Mouse (Mus musculus) midbrain, embryonic 16.5 days (tissue): Measurements from ENCODE around the gene Tstd1. TPM values are rescaled to one million over a fixed set of nuclear protein-coding genes. Genes with fewer than 3 reads are reported as not detected.

Experiments used
- ATAC-seq: fragments of 200-750 bp; cut with Nextera tagmentation; 2 replicates; pipeline ENCODE4 v1.8.0; 2017; ENCODE audit warnings: moderate TSS enrichment
- H3K27ac ChIP-seq: fragments of 300-500 bp; sonication (generic); 2 replicates; pipeline ENCODE4 v1.5.1; 2014; ENCODE audit warnings: mild to moderate bottlenecking, low read length, mixed read lengths
- H3K27me3 ChIP-seq: fragments of 300-500 bp; sonication (generic); 2 replicates; pipeline ENCODE4 v1.6.1; 2014; ENCODE audit warnings: low read depth, low read length, mixed read lengths; ENCODE audit not compliant: control insufficient read depth, insufficient read depth
- H3K36me3 ChIP-seq: fragments of 300-500 bp; sonication (generic); 2 replicates; pipeline ENCODE4 v1.6.1; 2014; ENCODE audit warnings: mild to moderate bottlenecking, low read length, moderate library complexity, mixed read lengths; ENCODE audit not compliant: control insufficient read depth, insufficient read depth
- H3K4me1 ChIP-seq: fragments of 300-500 bp; sonication (generic); 2 replicates; pipeline ENCODE4 v1.6.1; 2014; ENCODE audit warnings: mild to moderate bottlenecking, low read length, mixed read lengths; ENCODE audit not compliant: control insufficient read depth, insufficient read depth
- H3K4me2 ChIP-seq: fragments of 300-500 bp; sonication (generic); 2 replicates; pipeline ENCODE4 v1.6.1; 2014; ENCODE audit warnings: mild to moderate bottlenecking, low read length, mixed read lengths
- H3K4me3 ChIP-seq: fragments of 300-500 bp; sonication (generic); 2 replicates; pipeline ENCODE4 v1.5.1; 2014; ENCODE audit warnings: low read depth, mild to moderate bottlenecking, low read length, moderate library complexity, mixed read lengths
- H3K9ac ChIP-seq: fragments of 300-500 bp; sonication (generic); 2 replicates; pipeline ENCODE4 v1.6.1; 2014; ENCODE audit warnings: low read depth, low read length, mixed read lengths
- H3K9me3 ChIP-seq: fragments of 300-500 bp; sonication (generic); replicated peaks from 2 replicates; pipeline ENCODE4 v1.6.1; 2014; ENCODE audit warnings: mild to moderate bottlenecking, low read length, mixed read lengths; ENCODE audit not compliant: control insufficient read depth, poor library complexity, severe bottlenecking
- WGBS: fragments of 180-500 bp; shearing (Covaris S2); extraction: QIAGEN DNeasy Blood & Tissue Kit; methylation state at CpG from one replicate; pipeline ENCODE4 v1.1.7; 2014; 5-methylcytosine and 5-hydroxymethylcytosine counted together
- polyA plus RNA-seq: library from polyadenylated mRNA; unstranded; fragments of >200 nt; fragmentation: Nextera tagmentation; extraction: Ambion mirVana; gene quantifications from 2 replicates; pipeline ENCODE4 v1.2.1, GENCODE M21; 2015

The Tstd1 gene
- polyA plus RNA-seq, 1 experiment from 2014 or later, result 6.2 TPM

- no peaks in the 10 kb centered on the region for H3K36me3 ChIP-seq
- WGBS, result 88% methylated on average over 5 of the region's 5 CpGs
- H3K9me3 ChIP-seq, result no peaks in the 10 kb centered on the region
- H3K4me3 ChIP-seq, result no peak overlapping the region
- peaks cover 9% of the 10 kb centered on the region for H3K27me3 ChIP-seq
- ATAC-seq, result no peak
- H3K4me1 ChIP-seq, result 0 out of 2 replicates have a peak, but pooled peaks cover under 1% of the 10 kb centered on the region
- H3K4me2 ChIP-seq, result no peak overlapping the region
- no peak overlapping the region for H3K9ac ChIP-seq
- H3K27ac ChIP-seq, result no peak overlapping the region
Observed at GRCm38 (mm10) chr1:171432158-171432557, 13.5 kb downstream of the Tstd1 start.

- Histone ChIP-seq H3K9me3 (no peaks in the 10 kb centered on the region), H3K27ac (no peak overlapping the region), H3K27me3 (peaks cover 31% of the 10 kb centered on the region), H3K4me2 (no peak overlapping the region), H3K36me3 (no peaks in the 10 kb centered on the region), H3K4me3 (no peak overlapping the region), H3K9ac (no peak overlapping the region), H3K4me1 (0 out of 2 replicates have a peak, but pooled peaks cover 3% of the 10 kb centered on the region)
- WGBS, result 74% methylated on average over 7 of the region's 7 CpGs
- no peak for ATAC-seq
Observed at GRCm38 (mm10) chr1:171435288-171435814, 16.7 kb downstream of the Tstd1 start.

- H3K4me3 ChIP-seq, result no peak overlapping the region
- no peak overlapping the region for H3K4me2 ChIP-seq
- H3K36me3 ChIP-seq, result no peaks in the 10 kb centered on the region
- H3K9ac ChIP-seq, result no peak overlapping the region
- ATAC-seq, result no peak
- 70% methylated on average over 1 of the region's 1 CpGs for WGBS
- no peak overlapping the region for H3K27ac ChIP-seq
- peaks cover 31% of the 10 kb centered on the region for H3K27me3 ChIP-seq
- 0 out of 2 replicates have a peak, but pooled peaks cover 3% of the 10 kb centered on the region for H3K4me1 ChIP-seq
- H3K9me3 ChIP-seq, result no peaks in the 10 kb centered on the region
Observed at GRCm38 (mm10) chr1:171435974-171436373, 17.3 kb downstream of the Tstd1 start.

GRCm38 (mm10) chr1:171437264-171438013 is 18.8 kb downstream of the Tstd1 start, which contains the start of gene F11r:
F11r (plus strand) TSS chr1:171437535.
- Histone ChIP-seq H3K4me1 (0 out of 2 replicates have a peak, but pooled peaks cover 3% of the 10 kb centered on the region), H3K36me3 (no peaks in the 10 kb centered on the region), H3K4me3 (peak within 1 kb of the TSS; percentile 34), H3K27ac (no peak within 1 kb of the TSS), H3K9me3 (no peaks in the 10 kb centered on the region), H3K4me2 (peak within 1 kb of the TSS; percentile 54), H3K9ac (no peak within 1 kb of the TSS), H3K27me3 (peaks cover 31% of the 10 kb centered on the region)
- under 1% methylated on average over 45 of the region's 46 CpGs for whole genome bisulfite sequencing
- ATAC-seq, result peak; percentile 80

DNA sequence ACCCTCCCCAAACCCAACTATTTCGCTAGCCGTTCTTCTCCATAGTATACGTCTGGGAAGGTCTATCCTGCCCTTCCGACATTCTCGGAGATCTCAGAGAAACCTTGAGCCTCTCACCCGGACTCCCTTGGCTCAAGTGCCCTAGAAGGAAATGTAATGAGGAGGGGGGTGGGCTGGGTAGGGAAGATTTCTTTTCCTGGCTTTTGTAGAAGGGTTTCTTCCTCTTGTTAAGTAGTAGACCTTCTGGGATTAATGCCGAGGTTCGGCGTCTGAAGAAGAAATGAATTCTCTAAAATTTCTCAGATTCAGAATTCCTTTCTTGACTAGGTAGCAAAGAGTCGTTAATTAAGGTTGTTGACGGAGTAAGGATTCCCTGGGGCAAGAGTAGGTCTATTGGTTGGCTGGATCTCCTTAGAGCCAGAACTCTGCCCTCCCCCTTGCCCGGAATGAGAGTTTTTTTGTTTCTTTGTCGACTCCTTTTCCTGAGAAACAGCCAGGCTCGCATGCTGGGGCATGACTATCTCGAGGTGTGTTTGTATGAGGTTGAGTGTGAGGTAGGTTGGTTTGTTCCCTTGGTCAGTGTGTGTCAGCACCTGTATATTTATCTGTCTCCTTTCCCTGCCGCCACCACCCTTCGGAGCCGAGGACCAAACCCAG is 19.5 kb downstream of the Tstd1 start:
- 0 out of 2 replicates have a peak, but pooled peaks have one; percentile 42 for ATAC-seq
- peaks cover 31% of the 10 kb centered on the region for H3K27me3 ChIP-seq
- no peaks in the 10 kb centered on the region for H3K9me3 ChIP-seq
- H3K36me3 ChIP-seq, result no peaks in the 10 kb centered on the region
- H3K4me2 ChIP-seq, result peak overlapping the region; percentile 54
- peak overlapping the region; percentile 34 for H3K4me3 ChIP-seq
- no peak overlapping the region for H3K9ac ChIP-seq
- WGBS, result 8% methylated on average over 18 of the region's 18 CpGs
- H3K4me1 ChIP-seq, result 0 out of 2 replicates have a peak, but pooled peaks cover 3% of the 10 kb centered on the region
- no peak overlapping the region for H3K27ac ChIP-seq

DNA sequence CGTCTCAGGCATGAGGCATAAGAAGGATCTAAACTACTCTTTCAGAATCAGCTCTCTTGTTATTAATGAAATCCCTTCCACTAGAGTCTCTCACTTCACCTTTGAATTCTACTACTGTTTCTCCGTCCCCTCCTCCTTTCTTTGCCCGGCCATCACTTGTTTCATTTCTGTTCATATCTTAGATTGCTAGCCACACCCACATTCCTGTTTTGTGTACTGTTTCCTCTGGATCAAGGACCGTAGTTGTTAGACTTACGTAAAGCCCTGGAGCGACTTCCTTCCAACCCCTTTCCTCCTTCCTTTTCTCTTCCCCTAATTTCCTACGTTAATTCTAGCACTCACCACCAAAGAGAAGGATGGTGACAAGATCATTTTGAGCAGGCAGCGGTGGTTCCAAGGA is 20.4 kb downstream of the Tstd1 start:
- Histone ChIP-seq H3K4me1 (0 out of 2 replicates have a peak, but pooled peaks cover 3% of the 10 kb centered on the region), H3K9ac (no peak overlapping the region), H3K9me3 (no peaks in the 10 kb centered on the region), H3K4me3 (no peak overlapping the region), H3K27me3 (peaks cover 31% of the 10 kb centered on the region), H3K36me3 (no peaks in the 10 kb centered on the region), H3K4me2 (no peak overlapping the region; the same call in 1 of the 2 replicates), H3K27ac (no peak overlapping the region)
- no peak for ATAC-seq
- 63% methylated on average over 8 of the region's 8 CpGs for WGBS

GRCm38 (mm10) chr1:171440025-171440725 is 21.5 kb downstream of the Tstd1 start:
- H3K27ac ChIP-seq, result 0 out of 2 replicates have a peak overlapping the region, but pooled peaks have one; percentile 13
- 60% methylated on average over 9 of the region's 9 CpGs for WGBS
- ATAC-seq, result no peak
- H3K4me3 ChIP-seq, result no peak overlapping the region
- no peaks in the 10 kb centered on the region for H3K36me3 ChIP-seq
- no peak overlapping the region for H3K4me2 ChIP-seq
- 0 out of 2 replicates have a peak, but pooled peaks cover 3% of the 10 kb centered on the region for H3K4me1 ChIP-seq
- H3K9me3 ChIP-seq, result no peaks in the 10 kb centered on the region
- H3K9ac ChIP-seq, result no peak overlapping the region
- H3K27me3 ChIP-seq, result peaks cover 31% of the 10 kb centered on the region

- Histone ChIP-seq H3K4me2 (no peak overlapping the region), H3K4me1 (0 out of 2 replicates have a peak, but pooled peaks cover 3% of the 10 kb centered on the region), H3K36me3 (no peaks in the 10 kb centered on the region), H3K27ac (no peak overlapping the region), H3K9me3 (no peaks in the 10 kb centered on the region), H3K4me3 (no peak overlapping the region), H3K27me3 (peaks cover 26% of the 10 kb centered on the region), H3K9ac (no peak overlapping the region)
- ATAC-seq, result no peak
- 64% methylated on average over 7 of the region's 7 CpGs for WGBS
Observed at GRCm38 (mm10) chr1:171441466-171442412, 23.1 kb downstream of the Tstd1 start.
